Mouse (Mus musculus) frontal cortex, postnatal 10 days (tissue): ENCODE results near the gene Slc35e1.
A peak's percentile ranks its signal among the peaks of the same experiment; 100 is the strongest.

Source experiments
- DNase-seq, 2 experiments: peaks; one replicate each; pipeline ENCODE4 v3.0.0; 2022; ENCODE audit warnings: low spot score in 2 of 2, mixed read lengths in 1 of 2

Slc35e1 gene

GRCm38 (mm10) chr8:72491680-72492621 is at the start of gene Slc35e1:
TSS of gene Slc35e1 (minus strand) at chr8:72492614.
- DNase-seq = no peak

GRCm38 (mm10) chr8:72539234-72539633 is 46.8 kb upstream of the Slc35e1 start:
- no peak for DNase-seq

- no peak for DNase-seq
Measured at GRCm38 (mm10) chr8:72534888-72535287, 42.5 kb upstream of the Slc35e1 start.

- no peak for DNase-seq
Measured at GRCm38 (mm10) chr8:72532103-72532502, 39.7 kb upstream of the Slc35e1 start.

DNA sequence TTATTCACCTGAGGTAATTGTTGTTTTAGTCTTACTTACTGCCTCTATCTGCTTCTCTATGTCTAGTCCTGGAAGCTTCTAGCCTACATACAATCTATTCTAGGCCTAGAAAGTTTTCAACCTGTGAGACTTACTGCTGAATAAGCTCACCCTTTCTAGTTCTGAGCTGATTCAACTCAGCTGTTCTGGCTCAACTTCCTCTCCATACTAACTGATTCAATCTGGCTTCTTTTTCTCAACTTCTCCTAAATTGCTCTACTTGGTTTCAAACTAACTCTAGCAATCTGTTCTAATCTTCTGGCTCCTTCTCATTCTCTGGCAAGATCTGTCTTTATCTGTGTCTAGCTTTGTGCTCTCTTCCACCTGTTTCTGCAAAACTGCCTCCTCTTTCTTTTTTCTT is 29.5 kb upstream of the Slc35e1 start:
- no peak for DNase-seq

DNA sequence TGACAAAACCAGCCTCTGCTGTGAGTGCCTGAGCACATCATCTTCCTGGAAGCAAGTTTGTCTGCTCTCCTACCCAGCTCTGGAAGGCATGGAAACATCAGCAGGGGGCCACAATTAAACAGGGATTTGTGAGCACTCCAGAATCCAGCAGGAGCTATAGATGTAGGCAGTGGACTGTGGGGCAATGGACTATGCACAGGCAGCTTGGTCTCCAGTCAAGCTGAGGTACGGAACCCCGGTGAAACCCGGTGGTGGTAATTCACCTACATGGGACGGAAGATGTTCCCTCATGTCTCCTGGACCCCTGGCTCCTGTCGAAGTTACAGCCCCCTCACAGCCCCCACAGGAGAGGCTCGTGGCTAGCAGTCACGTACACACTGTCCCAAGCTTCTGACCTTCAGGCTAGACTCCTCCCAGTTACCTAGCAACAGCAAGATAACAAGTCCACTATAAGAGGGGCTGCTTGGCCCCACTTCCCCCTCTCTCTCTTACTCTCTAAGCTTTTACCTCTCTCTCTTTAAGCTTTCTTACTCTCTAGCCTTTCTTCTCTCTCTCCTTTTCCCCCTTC is 25.1 kb upstream of the Slc35e1 start:
- DNase-seq = no peak

- no peak for DNase-seq
Measured at GRCm38 (mm10) chr8:72513158-72513557, 20.7 kb upstream of the Slc35e1 start.

GRCm38 (mm10) chr8:72512648-72513047 is 20.2 kb upstream of the Slc35e1 start:
- DNase-seq = no peak

- DNase-seq = no peak
Measured at GRCm38 (mm10) chr8:72507505-72507904, 15.1 kb upstream of the Slc35e1 start.

DNA sequence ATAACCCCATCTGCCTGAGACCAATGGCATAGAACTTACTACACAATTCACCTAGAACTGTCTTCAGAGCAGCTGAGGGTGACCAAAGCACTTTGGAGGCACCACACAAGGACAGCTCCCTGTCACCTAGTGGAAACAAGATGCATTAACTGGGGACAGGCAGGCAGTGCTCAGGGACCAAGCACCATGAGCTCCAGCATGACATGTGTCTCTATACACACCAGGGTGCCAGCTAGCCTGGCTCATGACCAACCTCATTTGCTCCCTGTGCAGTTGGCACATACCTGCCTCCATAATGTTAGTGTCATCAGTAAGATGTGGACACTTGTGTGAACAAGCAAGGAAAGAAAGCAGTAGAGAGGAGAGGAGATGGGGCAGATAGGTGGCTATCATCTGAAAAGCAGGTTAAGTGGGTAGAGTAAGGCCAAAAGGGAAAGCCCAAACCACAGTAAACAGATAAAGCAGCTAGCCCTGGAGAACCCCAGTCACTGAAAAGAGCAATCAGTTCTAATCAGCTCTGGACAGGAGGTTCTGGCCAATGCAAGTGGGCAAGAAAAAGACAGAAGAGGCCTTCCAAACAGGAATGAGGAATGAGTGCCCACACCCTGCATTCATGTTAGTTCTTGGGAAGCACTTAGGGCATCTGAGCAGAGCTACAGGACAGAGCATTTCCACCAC is 12.4 kb upstream of the Slc35e1 start:
- no peak for DNase-seq

DNA sequence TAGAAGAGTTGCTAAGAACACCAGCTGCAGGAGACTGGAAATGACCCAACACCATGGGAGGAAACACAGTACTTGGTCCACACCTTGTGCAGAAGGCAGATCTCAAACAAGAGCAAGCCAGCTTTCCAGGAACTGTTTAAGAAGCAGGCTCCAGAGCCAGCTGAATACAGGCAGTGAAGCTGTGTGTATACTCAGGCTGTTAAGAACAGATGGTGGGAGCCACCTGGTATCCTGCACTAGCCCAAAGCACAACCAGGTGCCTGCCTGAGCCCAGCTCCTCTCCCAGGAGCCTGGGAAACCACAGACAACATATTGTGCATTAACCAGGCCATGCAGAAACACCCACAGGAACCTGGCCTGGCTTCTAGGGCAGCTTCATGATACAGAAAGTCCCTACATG is 11.7 kb upstream of the Slc35e1 start:
- no peak for DNase-seq

- DNase-seq = no peak
Measured at GRCm38 (mm10) chr8:72500521-72500931, 8.1 kb upstream of the Slc35e1 start.

DNA sequence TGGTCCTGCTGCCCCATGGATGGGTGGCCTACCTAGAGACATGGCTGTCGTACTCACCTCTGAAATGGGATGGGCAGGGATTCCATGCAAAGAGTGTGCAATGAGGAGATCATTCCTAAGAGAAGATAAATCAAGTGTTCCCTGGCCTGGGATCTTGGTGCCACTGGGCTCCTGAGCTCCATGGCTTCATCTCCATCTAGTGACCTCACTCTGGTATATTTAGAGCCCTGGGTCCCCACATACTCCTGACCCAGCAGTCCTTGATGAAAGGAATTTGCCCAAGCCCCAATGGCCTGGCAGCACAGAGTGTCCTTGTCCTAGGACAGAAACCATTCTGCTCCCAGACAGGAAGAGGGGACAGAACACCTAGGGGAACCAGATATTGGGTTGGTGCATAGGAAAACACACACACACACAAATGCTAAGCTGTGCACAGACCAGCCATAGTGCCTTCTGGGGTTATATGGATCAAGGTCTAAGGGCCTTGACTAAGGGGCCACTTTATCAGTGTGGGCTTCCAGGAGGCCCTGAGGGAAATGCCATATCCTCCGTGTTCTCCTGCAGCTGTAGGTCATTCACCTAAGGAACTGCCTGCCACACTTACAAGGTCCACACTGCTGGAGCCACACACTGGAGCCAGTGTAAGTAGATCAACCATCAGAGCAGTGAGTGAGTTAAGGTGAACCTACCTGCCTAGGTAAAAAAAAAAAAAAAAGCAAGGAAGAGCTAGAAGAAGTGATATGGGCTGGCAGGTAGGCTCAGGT is 7.3 kb upstream of the Slc35e1 start:
- no peak for DNase-seq

- DNase-seq = no peak
Measured at GRCm38 (mm10) chr8:72498527-72498926, 6.1 kb upstream of the Slc35e1 start.

GRCm38 (mm10) chr8:72497911-72498310 is 5.5 kb upstream of the Slc35e1 start:
- no peak for DNase-seq

DNA sequence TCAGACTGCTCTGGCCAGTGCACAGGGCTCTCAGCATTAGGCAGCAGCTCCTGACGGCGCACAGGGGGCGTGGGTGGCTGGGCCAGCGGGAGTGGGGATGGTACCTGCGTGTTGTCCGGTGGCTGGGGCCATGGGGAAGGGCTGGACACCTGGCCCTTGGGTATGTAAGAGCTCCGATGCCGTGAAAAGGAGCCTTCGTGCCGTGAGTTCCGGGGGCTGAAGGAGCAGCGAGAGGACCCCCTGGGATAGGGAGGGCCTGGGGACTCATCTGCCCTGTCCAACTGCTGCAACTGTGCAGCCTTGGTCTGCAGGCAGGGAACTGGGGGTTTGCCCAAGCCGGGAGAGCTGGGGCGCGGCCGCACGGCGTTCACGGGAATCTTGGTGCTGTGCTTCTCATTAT is 3.8 kb upstream of the Slc35e1 start:
- DNase-seq = no peak

GRCm38 (mm10) chr8:72495411-72496111 is 3.1 kb upstream of the Slc35e1 start:
- DNase-seq = no peak

DNA sequence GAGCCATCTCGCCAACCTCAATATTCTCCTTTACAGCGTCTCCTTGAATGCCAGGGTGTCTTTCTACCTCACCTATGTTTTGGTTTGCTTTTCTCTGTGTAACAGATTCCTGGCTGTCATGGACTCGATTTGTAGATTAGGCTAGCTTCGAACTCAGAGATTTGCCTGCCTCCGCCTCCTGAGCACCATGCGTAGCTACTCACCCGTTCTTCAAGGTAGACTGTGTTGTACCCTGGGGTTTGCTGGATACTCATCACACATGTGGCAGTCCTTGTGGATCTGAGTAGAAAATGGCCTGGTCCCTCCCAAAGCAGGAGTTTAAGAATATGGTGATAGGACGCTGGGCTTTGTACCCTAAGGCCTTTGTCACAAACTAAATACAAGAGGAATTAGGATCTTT is 967 bp upstream of the Slc35e1 start:
- no peak for DNase-seq

DNA sequence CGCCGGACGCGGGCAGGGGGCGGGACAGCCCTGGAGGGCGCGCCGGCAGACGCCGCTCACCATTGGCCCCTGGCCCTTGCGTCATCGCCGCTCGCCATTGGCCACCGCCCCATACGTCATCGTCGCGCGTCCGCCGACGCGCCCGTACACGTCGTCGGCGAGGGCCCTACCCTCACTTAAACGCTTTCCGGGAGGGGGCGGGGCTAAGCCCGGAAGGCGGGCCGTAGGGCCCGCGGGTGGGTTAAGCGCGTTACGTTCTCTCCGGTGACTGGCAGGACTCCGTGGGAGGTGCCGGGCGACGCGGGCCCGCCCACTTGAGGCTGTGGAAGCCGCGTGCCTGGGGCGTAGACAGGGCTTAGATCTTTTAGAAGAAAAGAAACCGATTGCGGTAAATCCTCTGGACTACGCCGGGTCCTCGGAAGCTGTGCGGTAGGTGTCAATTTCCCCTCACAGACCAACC is 238 bp upstream of the Slc35e1 start:
- peak; percentile 99 for DNase-seq

GRCm38 (mm10) chr8:72491017-72491416 is 1.4 kb downstream of the Slc35e1 start:
- DNase-seq = no peak

GRCm38 (mm10) chr8:72487014-72487413 is 5.4 kb downstream of the Slc35e1 start:
- DNase-seq = no peak
